Mouse (Mus musculus) olfactory bulb, adult 2 months (tissue): ENCODE results near the gene Calcrl. TPM values are rescaled to one million over a fixed set of nuclear protein-coding genes. Genes with fewer than 3 reads are reported as not detected.

ENCODE experiments used
- H3K27ac ChIP-seq: fragments of 200-500 bp; 2 replicates; pipeline ENCODE4 v1.5.1; 2012; ENCODE audit warnings: low read depth, low read length; ENCODE audit not compliant: insufficient read depth
- H3K4me1 ChIP-seq: fragments of 200-500 bp; 2 replicates; pipeline ENCODE4 v1.6.1; 2012; ENCODE audit warnings: low read length; ENCODE audit not compliant: control insufficient read depth, insufficient read depth
- H3K4me3 ChIP-seq: fragments of 200-500 bp; 2 replicates; pipeline ENCODE4 v1.5.1; 2012; ENCODE audit warnings: mild to moderate bottlenecking, low read depth, low read length, moderate library complexity; ENCODE audit not compliant: insufficient read depth
- CTCF ChIP-seq: fragments of 200-500 bp; IDR thresholded peaks from 2 replicates; pipeline ENCODE4 v1.5.1; 2012; ENCODE audit warnings: low read depth, mild to moderate bottlenecking, low read length, moderate library complexity; ENCODE audit not compliant: insufficient read depth
- POLR2A ChIP-seq: fragments of 200-500 bp; IDR thresholded peaks from 2 replicates; pipeline ENCODE4 v1.6.1; 2012; ENCODE audit warnings: mild to moderate bottlenecking, low read depth, low read length, moderate library complexity; ENCODE audit not compliant: insufficient read depth
- WGBS: fragments of 180-500 bp; shearing (Covaris S2); methylation state at CpG from one replicate; pipeline ENCODE4 v1.1.7; 2018; 5-methylcytosine and 5-hydroxymethylcytosine counted together
- polyA plus RNA-seq: library from polyadenylated mRNA; stranded (reverse); fragments of >200 nt; gene quantifications from 2 replicates; pipeline ENCODE4 v1.2.4, GENCODE M21; 2012; ENCODE audit warnings: low replicate concordance; ENCODE audit not compliant: missing spikeins, insufficient read depth, insufficient read length

Gene Calcrl
- polyA plus RNA-seq, 1 experiment = not detected

DNA sequence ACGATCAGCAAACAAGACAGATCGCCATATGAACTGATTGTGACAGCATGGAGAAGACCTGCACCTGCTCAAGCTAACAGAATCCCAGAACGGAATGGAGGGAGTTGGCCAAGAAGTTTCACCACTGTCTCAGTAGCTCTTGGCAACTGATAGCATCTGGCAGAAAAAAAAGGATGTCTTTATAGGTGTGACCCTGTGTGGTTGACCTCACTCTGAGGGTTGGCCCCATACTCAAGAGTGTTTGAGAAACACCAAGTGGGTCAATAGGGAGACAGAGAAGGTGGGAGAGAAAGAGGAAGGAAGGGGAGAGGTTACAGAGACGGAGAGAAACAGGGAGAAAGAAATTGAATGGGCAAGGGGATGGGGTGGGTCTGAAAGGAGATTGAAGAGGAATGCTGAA lies 41.4 kb downstream of the Calcrl start:
- Histone ChIP-seq H3K4me3 (no peak overlapping the region), H3K27ac (no peak overlapping the region), H3K4me1 (no peaks in the 10 kb centered on the region)
- WGBS = 63% methylated on average over 4 of the region's 4 CpGs
- TF ChIP-seq CTCF = no peak
- no peak for TF ChIP-seq POLR2A

DNA sequence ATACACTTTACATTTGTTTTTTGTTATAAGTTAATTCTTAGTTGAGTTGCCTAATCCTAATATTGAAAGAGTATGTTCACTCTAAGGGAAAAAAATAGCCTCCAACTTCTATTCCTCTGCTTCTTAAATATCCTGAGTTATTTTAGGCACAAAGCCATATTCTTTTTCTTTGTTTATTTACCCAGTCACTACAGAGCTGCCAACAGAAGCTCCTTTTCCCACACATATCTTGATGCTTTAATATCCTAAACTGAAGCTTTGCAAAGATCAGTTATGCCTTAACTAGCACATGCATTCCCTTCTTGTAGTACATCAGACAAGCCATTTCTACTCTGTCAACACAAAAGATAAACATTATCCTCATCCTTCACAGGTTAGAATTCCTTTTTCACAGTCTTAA lies 42.7 kb downstream of the Calcrl start:
- no peak for TF ChIP-seq POLR2A
- TF ChIP-seq CTCF = no peak
- Histone ChIP-seq H3K4me1 (no peaks in the 10 kb centered on the region), H3K27ac (no peak overlapping the region), H3K4me3 (no peak overlapping the region)

DNA sequence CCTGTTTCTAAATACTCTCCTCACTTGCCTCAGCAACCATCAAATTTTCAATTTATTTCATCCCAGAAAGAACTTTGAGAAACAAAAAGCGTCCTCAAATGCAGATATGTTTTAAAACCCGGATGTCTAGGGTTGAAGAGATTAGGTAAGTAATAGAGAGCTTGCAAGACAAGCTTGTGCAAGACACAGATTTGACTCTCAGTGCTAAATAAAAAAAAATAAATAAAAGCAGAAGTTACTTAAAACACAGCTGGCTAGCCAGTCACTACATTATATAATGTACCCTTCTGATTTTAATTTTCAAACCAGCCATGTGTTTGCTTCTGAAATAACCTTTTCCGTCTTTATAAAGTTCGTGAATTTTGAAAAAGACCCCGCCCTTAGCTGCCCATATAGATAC lies 43.2 kb downstream of the Calcrl start:
- Histone ChIP-seq H3K27ac (no peak overlapping the region), H3K4me3 (no peak overlapping the region), H3K4me1 (no peaks in the 10 kb centered on the region)
- TF ChIP-seq POLR2A = no peak
- no peak for TF ChIP-seq CTCF
- WGBS = 87% methylated on average over 5 of the region's 5 CpGs

DNA sequence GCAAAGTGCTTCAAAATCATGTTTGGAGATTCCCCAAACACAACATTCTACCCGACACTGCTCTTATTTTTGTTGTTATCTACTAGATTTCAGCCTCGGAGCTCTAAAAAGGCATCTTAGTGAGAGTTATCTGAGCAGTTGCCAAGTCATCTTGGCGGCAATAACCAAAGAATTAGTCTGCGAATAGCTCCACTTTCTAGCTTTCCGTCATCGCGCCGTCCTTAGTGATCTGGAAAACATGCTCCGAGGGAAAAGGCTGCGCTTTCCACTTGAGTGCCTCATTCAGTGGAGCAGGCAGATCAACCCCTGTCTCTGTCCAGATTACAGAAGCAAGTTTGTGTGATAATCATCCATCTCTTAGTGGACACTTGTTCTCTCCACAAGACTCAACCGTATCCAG lies 44.4 kb downstream of the Calcrl start:
- TF ChIP-seq POLR2A (no peak), CTCF (no peak)
- WGBS = 40% methylated on average over 11 of the region's 11 CpGs
- H3K27ac ChIP-seq = no peak overlapping the region
- H3K4me3 ChIP-seq = no peak overlapping the region
- no peaks in the 10 kb centered on the region for H3K4me1 ChIP-seq

DNA sequence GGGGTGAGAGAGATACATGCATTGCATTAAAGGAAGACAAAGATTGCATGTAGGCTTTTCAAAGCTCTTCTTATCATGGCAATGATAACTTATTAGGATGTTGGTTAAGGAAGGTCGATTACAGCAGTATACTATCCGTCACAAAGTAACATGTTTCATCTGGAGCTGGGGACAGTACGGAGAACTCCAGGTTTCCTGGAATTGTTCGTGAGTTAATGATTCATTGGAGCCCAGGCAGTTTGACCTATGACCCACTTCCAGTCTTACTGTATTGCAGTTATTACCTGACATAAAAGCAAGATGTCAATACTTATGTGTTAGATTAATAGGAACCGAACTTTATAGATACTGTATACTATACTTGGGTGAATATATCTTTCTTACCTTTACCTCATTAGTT lies 46.5 kb downstream of the Calcrl start:
- Histone ChIP-seq H3K27ac (no peak overlapping the region), H3K4me3 (no peak overlapping the region), H3K4me1 (no peaks in the 10 kb centered on the region)
- TF ChIP-seq CTCF (no peak), POLR2A (no peak)
- 90% methylated on average over 5 of the region's 5 CpGs for WGBS

DNA sequence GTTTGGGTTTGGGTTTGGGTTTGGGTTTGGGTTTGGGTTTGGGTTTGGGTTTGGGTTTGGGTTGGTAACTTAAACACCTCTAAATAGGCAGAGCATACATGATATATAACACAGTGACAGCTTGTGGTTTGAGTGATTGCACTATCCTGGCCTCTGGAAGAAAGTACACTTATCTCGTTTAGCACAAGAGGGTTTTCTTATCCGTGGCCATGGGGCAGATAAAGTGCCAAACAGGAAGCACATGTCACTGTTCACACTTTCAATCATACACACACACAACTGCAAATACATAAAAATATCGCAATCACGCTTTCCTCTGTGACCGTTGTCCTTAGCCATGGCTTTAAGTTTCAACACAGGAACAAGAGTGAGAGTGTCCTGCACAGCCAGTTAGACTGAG lies 56.0 kb downstream of the Calcrl start:
- WGBS = 89% methylated on average over 5 of the region's 5 CpGs
- no peak overlapping the region for H3K4me3 ChIP-seq
- no peaks in the 10 kb centered on the region for H3K4me1 ChIP-seq
- H3K27ac ChIP-seq = no peak overlapping the region
- TF ChIP-seq CTCF = no peak
- no peak for TF ChIP-seq POLR2A

DNA sequence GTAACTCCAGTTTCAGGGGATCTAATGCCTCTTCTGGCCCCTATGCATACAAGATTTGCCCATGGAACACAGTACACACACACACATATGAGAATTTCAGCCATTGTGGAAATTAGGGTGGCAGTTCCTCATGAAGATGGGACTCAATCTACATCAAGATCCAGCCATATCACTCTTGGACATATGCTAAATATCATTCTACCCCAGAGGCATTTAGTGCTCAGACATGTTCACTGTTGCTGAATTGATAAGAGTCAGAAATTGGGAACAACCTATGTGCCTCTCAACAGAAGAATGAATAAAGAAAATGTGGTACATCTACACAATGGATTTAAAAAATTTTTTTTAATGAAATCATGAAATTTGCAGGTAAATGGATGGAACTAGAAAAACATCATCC lies 58.5 kb downstream of the Calcrl start:
- TF ChIP-seq CTCF (no peak), POLR2A (no peak)
- H3K27ac ChIP-seq = no peak overlapping the region
- no peaks in the 10 kb centered on the region for H3K4me1 ChIP-seq
- no peak overlapping the region for H3K4me3 ChIP-seq

DNA sequence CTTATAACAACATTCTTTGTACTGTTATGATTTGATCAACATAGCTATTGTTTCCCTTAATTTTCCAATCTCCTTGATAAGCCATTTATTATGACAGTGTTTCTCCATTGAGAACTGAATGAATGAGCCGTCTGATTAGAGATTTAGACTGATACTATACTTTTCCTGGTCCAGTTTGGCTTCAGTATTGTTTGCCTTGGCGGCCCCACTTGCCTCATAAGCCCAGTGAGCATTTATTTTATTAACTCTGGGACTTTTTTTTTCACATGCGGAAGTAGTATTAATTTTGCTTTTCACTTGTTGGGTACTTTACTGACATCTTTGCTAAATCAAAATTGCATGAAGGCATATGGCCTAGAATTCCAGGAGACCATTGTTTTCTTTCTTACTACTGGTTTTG lies 59.9 kb downstream of the Calcrl start:
- WGBS = 80% methylated on average over 3 of the region's 3 CpGs
- H3K27ac ChIP-seq = no peak overlapping the region
- no peaks in the 10 kb centered on the region for H3K4me1 ChIP-seq
- no peak for TF ChIP-seq POLR2A
- no peak for TF ChIP-seq CTCF
- no peak overlapping the region for H3K4me3 ChIP-seq

DNA sequence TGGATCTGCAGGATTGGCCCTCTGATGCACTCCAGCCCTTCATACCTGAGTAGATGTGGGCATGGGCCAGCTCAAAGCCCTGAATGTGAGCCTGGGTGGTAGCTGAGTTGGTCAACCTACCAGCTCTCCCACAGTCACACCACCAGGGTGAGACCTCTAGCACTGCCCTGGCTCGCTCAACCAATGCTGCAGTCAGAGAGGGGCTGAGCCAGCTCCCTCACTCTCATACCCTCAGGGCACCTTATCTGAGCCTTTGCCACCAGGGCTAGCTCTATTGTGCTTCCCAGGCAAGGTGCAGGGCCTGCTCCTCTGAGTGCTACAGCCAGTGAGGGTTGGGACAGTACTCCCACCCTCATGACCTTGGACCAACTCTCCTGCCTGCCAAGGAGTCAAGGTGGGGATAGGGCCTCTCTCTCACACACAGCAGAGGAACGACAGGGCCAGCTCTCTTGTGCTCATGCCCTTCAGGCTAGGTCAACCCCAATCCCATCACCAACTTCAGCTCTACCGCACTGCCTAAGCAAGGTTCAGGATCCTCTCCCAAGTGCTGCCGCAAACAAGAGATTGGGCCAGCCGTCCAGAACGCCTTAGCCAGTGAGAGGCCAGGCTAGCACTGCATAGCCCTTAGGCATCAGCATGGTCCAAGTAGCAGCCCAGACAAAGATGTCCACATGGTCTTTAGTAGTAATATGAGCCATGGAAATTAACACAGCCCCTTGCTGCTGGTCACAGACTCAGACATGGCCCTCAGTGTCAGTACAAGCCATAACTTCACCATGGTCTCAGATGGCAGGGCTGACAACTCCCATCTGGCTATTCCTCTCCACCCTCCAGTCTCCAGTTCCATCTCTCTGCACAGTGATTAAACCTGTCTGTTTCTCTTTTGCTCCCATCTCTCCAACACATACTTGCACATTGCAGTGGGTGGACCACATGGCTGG lies 62.2 kb downstream of the Calcrl start:
- WGBS = 95% methylated on average over 6 of the region's 6 CpGs
- TF ChIP-seq CTCF = no peak
- no peak for TF ChIP-seq POLR2A
- no peak overlapping the region for H3K27ac ChIP-seq
- H3K4me1 ChIP-seq = no peaks in the 10 kb centered on the region
- H3K4me3 ChIP-seq = no peak overlapping the region
